Mouse (Mus musculus) activated CD4-positive, CD25-positive, alpha-beta regulatory T cell (primary cell): ENCODE measurements around the gene Rft1. TPM values are rescaled to one million over a fixed set of nuclear protein-coding genes. Genes with fewer than 3 reads are reported as not detected.

ENCODE experiments used
- polyA plus RNA-seq, 2 experiments: library from polyadenylated mRNA; unstranded; fragments of 100-300 nt; shearing (Covaris generic); gene quantifications; one replicate each; pipeline ENCODE4 v1.2.1; 2017

The Rft1 gene
- polyA plus RNA-seq: 10 to 100 TPM; 13.1 to 14.3 TPM

DNA sequence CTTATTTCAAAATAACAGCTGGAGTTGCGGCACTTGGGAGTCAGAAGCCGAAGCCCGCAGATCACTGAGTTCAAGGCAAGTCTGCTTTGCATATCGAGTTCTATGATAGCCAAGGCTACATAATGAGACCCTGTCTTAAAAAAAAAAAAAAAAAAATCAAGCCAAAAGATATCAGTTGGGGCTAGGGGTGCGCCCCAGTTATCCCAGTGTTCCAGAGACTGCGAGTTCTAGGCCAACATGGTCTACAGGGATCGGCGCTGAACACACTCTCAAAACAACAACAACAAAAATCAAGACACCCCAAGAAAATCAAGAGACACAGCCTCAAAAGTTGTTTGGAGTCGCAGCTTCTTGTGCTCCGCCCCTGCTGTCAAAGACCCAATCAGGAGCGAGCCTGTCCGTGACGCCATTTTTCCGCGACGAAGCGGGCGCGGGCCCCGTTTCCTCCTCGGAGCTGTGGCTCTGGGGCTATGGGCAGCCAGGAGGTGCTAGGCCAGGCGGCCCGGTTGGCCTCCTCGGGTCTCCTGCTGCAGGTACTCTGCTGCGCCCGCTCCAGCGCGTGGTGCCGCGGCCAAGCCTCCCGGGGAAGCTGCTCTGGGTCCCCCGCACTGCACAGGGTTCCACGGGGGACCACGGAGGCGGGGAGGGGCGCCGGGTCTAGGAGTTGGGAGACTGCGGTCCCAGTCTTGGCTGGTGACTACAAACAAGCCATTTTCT is at the start of gene Rft1:
Rft1 (plus strand) TSS at position 418 of the 717 bp plus-strand sequence.

GRCm38 (mm10) chr14:30625856-30626726 is 28.1 kb upstream of the Rft1 start, which contains the start of gene Prkcd:
TSS of gene Prkcd (minus strand) at chr14:30626210.

DNA sequence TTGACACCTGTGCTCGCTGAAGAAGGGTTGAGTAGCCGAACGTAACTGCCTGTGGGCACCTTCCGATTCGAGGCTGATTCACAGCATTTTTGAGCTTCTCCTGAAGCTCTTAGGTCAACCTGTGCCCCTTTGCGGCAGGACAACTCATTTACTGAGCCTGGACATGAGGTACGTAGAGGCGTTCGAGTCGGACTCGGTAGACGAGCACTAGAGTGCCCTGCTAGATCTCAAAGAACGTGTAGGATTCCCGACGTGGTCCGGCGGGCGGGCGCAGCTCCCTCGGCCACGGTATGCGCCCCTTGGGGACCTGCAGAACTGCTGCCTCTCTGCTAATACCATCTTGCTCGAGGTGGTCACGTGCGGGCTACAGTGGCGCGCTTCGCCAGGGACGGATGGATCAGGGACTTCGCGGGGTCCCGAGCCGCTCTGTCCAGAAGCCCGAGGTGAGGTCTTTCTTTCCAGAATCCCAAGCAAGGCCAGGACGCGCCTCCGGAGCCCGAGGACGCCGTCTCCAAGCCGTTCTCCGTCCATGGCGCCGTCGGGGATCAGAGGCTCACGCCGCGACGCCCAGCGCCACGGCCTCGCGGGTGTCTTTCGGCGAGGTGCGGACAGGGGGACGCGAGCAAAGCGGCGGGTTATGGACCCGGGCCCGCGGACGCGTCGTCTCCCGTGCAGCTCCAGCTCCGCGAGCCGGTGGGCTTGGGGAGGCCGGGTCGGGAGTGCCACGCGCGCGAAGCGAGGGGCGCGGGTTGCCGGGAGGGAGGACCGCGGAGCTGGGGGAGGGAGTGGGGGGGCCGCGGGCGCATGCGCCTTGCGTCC is 60.8 kb downstream of the Rft1 start, which contains the start of gene Sfmbt1:
Sfmbt1 (plus strand) TSS at position 51 of the 819 bp plus-strand sequence.

Other genes with a start within 250 kb of the Rft1 start
- gene Dcp1a, start 174.8 kb upstream of the Rft1 start, polyA plus RNA-seq: 10 to 100 TPM; 43.6 to 47.4 TPM
- gene Cacna1d, start 162.9 kb upstream of the Rft1 start, polyA plus RNA-seq: 1 to 10 TPM; 1.1 to 2.7 TPM
- gene Tkt, start 106.0 kb upstream of the Rft1 start, polyA plus RNA-seq: 100 to 1,000 TPM; 165 to 278 TPM
- gene Prkcd, start 28.1 kb upstream of the Rft1 start, polyA plus RNA-seq: 100 to 1,000 TPM in 1 of 2 experiments, 10 to 100 TPM in 1; 74.3 to 125 TPM
- 10 to 100 TPM in 1 of 2 experiments, 1 to 10 TPM in 1; 7.1 to 13.0 TPM for gene Sfmbt1, start 60.5 kb downstream of the Rft1 start, polyA plus RNA-seq
- 10 to 100 TPM; 23.8 to 27.3 TPM for gene Tmem110, start 171.2 kb downstream of the Rft1 start, polyA plus RNA-seq
- 1 to 10 TPM in 1 of 2 experiments, under 1 TPM in 1; 0.13 to 1.5 TPM for gene Mustn1, start 224.8 kb downstream of the Rft1 start, polyA plus RNA-seq
- gene Itih4, start 232.1 kb downstream of the Rft1 start, polyA plus RNA-seq: not detected